Mouse (Mus musculus): ENCODE data around the gene Ncs1.
A peak's percentile ranks its signal among the peaks of the same experiment; 100 is the strongest.

Ncs1 gene

DNA sequence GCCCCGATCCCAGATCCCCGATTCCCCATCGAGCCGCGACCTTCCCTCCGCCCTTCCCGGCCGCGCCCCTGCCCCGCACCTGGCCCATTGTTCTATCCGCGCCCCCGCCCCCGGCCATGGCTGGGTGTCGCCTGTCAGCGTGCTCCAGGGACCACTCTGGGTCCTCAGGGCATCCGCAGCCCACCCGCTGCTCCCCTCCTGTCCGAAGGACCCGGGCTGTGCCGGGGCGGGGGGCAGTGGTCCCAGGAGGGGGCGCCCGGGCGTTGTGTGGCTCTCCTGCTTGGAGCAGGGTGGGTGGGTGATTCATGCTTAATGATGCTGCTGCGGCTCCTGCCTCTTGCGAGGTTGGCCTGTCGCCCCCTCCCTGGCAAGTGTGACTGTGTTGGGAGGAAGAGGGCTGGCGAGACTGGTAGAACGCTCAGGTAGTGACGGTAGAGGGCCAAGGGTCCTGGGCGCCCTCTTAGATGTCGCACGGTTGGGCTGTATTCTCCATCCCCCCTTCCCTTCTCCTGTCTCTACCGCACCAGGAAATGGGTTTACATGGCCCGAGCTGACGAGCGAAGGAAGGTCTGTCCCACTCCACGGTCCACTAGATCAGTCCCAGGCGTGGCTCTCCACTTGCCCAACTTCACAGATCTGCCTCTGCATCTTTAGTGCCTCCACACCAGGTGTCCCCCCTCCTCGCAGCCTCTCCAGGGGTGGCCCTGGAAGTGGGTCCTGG, 788 bp downstream of the Ncs1 start:
- DNase-seq = peak; percentile 49

DNA sequence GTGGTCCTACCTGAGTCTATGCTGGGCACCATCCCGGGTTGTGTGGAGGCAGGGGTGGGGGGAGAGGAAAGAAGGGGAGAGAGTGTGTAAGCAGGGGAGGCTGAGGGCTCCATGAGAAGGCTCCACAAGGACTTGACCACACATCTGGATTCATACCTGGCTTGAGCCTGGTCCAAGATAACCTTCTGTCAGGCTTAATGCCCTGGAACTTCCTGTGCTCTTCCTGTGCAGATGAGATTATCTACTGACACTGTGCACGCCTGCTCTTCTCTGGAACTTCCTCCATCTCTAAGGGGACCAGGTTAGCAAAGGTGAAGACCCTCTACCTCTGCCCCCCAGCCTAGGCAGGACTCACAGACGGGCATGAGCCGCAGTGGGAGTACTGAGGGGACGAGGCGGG, 3.2 kb downstream of the Ncs1 start:
- no peak for DNase-seq

DNA sequence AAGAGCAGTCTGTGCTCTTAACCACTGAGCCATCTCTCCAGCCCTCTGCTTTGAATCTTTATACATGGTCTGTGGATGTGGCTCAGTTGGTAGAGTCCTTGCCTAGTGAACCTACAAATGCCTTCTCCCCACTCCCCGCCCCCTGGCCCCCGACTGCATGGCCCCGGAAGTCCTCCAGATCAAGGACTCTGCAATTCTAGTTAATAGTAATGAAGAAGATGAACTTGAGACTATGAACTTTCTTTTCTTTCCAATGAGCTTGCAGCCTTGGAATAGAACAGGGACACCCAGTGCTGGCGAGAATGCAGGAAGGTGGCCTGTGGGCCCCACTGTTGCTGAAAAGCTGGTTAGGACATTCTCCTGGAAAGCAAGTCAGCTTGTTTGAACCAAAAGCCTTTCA, 6.5 kb downstream of the Ncs1 start:
- DNase-seq = no peak

DNA sequence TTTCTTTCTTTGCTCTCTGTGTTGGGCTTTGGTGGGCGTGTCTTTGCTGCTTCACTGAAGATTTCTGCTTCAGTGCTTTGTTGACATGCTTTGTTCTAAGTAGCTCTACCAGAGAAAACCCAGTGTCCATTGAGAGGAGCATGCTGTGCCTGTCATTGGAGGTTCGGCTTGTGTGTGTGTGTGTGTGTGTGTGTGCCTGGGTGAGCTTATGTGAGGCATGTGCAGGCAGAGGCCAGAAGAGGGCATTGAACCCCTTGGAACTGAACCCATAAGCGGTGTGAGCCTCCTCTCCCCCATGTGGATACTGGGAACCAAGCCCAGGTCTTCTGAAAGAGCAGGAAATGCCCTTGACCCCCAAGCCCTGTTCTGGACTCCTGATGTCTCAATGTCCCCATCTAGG, 7.8 kb downstream of the Ncs1 start:
- DNase-seq = no peak

DNA sequence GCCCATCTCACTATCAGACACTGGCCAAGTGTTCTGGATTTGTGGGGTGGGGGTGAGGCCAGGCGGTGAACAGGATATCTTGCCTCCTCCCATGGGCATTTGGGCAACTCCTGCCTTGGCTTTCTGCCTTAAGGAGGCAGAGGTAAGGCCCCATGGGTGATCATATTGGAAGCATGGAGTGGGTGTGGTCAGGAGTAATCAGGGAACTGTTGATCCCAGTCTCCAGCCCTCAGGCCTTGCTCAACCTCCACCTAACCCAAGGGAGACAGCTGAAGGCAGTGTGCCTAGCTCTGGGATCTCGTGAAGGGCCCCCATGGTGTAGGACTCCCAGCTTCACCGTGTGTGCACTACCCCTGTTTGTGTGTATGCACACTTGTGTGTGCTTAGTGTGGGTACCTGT, 9.2 kb downstream of the Ncs1 start:
- no peak for DNase-seq

DNA sequence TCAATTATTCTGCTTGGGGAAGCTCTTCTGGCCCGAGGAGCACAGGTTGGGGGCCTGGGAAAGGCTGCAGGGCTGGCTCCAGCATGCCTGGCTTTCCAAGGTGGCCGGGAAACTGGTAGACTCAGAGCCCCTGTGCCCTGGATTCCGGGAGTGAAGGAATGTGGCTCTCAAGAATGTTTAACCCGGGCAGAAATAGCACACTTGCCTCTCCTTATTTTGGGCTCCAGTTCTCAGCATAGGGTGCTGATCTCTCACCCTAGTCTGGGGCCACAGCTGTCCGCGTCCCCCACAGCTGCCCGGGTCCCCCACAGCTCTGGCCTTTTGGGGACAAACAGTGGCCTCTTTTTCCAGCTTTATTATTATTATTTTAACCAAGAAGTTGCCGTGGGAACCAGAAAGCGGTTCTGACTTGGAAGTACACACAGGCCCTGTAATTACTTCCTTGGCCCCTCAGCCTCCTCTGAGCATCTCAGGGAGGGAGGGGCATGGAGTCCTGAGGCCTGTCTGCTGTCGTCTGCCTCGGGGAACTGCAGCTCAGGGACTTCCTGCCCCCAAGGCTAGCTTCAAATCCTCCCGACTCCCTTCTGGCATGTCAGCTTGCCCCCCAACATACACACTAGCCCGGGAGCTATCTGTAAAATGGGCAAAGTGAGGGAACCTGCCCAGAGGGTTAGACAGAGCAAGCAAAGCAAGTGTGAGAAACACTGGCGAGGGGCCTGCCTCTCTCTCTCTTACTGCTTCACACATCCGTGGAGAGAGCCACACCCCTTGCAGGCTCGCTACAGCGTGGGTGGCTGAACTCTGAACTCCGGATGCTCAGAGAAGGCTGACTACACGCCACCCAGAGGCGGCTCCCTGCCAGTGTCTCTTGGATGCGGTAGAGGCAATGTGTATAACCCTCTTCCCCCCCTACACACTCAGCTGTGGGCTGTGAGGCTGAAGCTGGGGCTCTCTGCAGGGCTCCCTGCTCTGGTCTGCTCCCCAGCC, 10.6 kb downstream of the Ncs1 start:
- peak; percentile 72 for DNase-seq

DNA sequence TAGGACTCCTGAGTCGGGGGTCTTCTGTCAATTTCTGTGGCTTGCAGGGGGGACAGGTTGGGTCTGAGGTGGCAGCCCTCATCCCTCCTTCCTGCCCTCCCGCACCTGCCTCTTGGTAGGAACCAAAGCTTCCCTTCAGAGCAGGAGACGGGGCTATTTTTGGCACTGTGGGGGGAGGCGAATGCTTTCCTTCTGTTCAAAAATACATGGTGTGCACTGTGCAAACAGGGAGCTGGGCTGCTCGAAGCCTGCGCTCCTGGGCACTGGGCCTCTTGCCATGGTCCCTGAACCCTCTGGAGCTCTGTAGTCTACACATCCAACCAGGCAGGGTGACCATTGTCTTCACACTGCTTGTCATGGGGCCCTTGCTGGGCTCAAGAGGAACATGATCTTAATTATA, 11.5 kb downstream of the Ncs1 start:
- DNase-seq = peak; percentile 64

DNA sequence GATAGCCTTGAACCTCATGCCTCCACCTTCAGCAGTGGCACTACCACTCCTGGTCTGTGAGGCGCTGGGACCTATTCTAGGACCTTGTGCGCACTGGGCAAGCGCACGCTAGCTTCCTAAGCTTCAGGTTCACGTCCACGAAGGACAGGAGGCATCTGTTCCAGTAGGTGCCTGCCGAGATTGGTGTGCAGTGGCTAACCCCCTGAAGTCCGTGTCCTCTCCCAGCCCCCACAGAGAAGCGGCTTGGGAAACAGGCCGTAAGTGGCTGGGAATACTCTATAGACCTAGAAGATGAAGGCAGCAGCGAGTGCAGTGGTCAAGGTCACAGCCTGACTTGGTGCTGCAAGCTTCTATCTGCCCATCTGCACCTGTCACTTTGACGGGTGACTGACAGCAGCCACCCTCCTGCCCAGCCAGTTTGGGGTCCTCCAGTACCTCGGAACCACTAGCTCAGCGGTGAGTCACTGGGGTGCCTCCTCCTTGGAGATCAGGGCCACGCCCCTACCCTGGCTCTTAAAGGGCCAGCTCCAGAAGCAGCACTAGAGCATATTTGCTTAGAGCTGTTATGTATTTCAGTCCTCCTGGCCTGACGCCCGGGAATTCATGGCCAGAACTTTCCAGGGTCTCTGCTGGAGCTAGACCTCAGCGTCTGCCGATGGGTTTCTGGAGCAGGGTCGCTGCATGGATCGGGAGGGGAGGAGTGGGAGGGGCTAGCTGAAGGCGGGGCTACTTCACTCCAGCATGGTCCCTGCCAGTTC, 13.2 kb downstream of the Ncs1 start:
- peak; percentile 77 for DNase-seq

DNA sequence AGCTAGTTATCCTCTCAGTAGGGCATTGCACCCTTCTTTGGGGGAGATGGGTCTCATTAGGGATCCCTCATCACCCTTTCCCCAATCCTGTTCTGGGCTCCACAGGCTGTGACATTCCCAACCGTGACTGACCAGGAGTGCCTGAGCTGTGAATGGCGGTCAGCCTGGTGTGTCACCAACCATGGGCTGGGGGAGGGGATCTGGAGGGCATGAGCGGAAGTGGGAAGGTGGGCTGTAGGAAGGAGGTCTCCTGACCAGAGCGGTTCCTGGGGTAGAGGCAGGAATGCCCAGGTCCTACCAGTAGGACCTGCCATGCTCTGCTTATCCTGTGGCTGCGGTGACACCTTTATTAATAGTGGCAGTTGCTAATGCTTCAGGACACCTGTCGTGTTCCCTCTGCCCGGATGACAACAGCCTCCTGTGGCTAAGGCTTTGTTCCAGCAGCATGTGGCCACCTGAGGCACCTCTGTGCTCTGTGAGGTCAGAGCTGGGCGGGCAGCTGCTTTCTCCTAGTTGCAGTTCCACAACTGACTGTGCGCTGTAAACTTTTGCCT, 13.8 kb downstream of the Ncs1 start:
- no peak for DNase-seq

DNA sequence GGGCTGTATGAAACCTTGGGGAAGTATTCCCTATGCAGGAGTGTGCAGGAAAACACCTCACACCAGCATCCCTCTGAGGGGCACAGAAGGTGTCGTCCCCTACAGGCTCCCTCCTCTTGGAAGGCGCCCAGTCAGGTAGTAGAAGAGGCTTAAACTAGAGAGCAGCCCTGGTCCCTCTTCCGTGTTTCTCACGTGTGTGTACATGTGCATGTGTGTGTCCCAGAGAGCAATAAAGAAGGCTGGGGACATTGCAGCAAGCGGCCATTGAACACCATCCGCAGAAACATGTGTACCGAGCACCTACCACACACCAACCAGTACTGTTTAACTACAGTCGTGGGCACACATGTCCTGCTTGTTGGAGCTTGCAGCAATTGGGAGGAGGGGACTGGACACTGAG, 14.9 kb downstream of the Ncs1 start:
- no peak for DNase-seq

DNA sequence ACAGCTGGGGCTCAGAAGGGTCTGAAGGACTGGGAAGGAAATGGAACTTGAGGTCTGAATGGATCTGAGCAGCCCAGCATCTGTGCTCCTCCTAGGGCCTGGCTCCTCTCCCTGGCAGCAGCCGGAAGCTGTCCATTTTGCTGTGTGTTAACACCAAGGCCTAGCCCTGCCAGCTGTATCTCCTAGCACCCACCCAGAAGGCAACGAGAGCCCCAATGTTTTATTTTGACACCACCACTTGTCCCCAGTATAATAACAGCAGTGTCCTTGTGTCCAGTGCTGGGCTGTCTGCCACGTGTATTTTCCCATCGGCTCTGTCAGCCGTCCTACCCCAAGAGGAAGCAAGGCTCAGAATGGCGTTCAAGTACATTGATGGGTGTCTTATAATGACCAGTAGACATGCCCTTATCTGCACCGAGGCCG, 17.4 kb downstream of the Ncs1 start:
- DNase-seq = peak; percentile 47

DNA sequence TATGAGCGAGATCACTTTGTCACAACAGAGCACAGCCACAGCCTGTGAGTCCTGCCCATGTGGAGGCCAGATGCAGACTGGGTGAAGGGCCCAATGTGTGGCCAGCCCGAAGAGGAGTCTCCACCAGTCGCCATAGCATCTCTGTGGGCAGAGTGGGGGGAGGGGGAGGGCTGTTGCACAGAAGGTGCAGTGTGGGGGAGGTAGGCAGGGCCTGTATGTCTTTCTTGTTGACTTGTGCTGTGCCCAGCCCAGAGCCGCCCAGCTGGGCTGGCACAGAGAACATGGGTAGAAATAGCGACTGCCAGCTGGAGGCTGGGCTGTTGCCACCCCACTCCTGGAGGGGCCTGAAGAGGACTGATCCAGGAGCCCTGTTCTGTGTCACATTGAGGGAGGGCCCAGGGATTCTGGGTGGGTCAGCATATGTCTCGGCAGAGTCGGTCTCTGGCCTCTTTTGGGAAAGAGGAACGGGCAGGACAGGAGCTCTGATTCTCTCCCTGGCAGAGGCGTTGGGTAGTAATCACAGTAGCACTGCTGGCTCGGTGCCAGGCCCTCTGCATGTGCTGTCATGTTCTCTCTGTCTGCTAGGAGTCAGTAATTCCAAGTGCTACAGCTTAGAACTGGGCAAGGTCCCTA, 18.2 kb downstream of the Ncs1 start:
- peak; percentile 92 for DNase-seq

DNA sequence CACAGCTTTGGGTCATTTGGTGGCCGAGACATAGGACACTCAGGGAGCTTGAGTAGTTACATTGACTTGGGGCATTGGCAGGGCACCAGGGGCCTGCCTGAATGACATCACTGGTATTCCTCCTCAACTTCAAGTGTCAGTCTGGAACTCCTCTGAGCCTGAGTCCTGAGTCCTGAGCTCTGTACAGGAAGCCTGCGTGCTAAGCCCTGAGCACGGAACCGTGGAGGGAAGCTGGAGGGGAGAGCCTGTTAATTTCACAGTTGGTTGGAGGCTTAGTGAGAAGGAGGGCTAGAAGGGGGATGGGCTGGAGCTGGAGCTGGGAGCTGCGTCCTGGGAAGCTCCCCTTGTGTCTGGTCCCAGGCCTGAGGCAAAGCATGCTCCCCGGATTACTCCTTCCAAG, 21.8 kb downstream of the Ncs1 start:
- no peak for DNase-seq

DNA sequence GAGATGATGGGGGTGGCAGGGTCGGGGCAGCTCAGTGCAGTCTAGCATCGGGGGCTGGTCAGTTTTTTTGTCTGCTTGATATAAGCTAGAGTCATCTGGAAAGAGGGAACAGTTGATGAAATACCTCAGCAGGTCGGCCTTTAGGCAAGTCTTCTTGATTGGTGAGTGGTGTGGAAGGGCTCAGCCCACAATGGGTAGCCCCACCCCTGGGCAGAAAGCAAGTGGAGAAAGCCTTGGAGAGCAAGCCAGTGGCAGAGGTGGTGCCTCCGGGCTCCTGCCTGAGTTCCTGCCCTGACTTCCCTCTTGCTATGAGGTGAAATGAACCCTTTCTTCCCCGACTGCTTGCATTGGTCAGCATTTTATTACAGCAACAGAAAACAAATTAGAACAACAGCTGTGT, 23.0 kb downstream of the Ncs1 start:
- no peak for DNase-seq

DNA sequence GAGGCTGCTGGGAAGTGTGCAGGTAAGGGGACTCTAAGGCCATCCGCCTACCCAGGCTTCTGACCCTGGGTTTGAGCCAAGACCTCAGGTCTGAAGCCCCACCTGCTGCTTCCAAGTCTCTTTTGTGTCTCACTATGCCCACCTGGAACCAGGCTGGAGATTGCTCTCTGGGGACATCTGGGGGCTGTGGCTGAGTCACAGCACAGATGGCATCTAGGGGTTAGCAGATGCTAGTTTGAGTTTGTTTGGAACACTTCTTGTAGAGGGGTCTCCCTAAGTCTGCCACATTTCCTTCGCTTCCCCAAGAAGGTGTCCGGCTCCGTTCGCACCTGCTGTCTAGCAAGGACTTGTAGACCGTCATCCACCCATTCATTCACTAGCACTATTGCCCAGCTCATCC, 23.6 kb downstream of the Ncs1 start:
- no peak for DNase-seq

DNA sequence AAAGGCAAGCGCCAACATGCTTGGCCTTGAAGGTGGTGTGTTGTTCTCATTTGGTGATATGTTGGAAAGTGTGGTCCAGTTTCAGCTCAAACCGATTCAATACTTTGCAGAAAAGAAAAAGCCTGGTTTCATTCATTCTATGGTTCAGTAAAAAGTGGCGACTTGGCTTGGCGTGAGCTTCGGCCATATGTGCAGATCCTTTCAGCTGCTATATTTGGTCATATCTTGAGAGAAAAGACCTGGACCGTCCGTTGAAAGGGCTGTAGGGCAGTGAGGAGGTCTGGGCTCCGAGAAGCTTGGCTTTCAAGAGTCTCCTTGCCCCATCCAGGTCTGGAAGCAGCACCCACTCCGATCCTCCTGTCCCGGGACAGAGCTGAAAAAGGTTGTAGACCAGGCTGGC, 24.2 kb downstream of the Ncs1 start:
- DNase-seq = no peak

DNA sequence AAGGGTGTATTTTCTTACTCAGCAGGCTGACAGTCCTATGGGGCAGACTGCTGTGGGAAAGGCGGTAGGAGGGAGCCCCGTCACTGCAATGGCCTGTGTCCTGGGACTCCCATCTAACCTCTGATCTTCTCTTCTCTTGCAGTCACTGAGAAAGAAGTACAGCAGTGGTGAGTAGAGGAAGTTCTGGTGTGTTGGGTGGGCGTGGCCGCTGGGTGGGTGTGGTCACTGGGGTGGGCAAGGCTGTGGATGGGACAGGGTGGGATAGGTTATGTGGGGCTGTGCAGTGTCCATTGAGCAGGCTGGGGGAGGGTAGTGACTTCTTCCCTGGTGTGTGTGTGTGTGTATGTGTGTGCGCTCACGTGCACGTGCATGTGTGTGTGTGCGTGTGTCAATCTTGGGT, 24.8 kb downstream of the Ncs1 start:
- no peak for DNase-seq

DNA sequence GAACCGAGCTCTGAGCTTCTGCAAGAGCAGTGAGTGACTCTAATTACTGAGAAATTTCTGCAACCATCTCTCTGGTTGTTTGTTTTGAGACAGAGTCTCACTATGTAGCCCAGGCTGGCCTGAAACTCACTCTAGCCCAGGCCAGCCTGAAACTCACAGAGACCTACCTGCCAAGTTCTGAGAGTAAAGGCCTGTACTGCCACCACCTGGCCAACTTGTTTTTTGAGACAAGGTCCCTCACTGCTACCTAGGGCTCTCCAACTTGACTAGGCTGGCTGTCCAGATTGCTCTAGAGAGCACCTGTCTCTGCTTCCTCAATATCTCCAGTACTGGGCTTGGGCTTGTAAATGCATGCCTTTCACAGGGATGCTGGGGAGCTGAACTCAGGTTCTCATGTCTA, 25.4 kb downstream of the Ncs1 start:
- no peak for DNase-seq

DNA sequence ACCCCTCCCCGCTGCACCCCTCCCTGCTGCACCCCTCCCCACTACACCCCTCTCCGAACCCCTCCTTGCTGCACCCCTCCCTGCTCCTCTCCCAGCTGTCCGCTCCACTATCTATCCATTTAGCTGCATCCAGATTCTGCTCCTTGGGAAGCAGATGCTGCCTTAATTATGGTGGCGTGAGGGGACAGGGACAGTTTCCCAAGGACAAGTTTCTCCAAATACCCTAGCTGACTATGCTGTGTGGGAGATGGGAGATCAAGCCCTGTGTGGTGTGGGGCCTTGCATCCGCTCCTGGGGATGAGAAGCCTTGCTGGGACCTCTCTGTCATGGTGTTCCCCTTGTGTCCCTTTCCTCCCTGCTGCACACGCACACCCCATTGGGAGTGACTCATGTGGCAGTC, 29.4 kb downstream of the Ncs1 start:
- DNase-seq = no peak

DNA sequence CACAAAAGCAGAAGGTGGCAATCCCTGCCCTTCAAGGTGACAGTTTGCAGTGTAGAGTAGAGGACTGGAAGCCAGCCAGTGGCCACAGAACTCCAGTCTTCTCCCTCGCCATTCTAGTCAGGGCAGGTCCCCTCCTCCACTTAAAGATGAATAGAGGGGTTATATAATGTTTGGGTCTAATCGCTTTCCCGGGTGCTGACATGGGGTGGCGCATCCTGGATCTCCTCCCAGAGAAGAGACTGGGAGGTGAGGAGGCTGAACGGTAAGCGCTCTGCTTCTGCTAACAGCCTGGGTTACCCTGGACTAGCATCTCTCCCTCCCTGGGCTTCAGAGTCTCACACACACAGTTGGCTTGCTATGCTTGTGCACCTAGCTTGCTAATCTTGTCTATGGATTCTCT, 32.2 kb downstream of the Ncs1 start:
- DNase-seq = no peak

DNA sequence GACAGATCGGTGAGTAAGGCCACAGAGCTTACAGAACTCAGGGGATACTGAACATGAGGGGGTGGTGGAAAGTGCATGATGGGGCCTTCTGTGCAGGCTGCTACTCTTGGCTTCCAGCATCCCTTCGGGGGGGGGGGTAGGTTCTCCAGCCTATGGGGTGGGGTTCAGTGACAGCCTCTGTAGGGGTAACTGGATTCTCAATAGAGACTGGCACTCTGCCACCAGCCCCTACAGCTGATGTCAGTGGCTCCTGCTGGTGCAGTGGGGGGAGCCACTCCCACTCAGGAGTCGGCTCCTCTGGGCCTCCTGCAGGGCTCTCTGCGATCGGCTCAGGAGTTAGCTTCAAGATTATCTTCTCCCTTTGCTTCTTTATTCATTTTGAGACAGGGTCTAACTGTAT, 32.9 kb downstream of the Ncs1 start:
- DNase-seq = peak; percentile 40

DNA sequence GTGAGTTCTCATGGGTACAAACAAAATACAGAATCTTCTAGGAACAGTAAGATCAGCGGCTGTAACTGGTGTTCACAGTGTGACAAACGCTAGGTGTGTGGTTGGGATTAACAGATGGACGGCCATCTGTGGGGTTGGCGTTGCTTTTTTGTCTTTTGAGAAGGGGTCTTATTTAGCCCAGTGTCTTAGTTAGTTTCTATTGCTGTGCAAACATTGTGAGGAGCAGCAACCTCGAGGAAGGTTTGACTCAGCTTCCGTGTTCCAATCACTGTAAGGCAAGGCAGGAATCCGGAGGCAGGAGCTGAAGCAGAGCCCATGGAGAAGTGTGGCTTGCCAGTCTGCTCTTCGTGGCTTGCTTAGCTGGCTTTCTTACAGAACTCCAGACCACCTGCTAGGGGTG, 35.5 kb downstream of the Ncs1 start:
- DNase-seq = no peak

DNA sequence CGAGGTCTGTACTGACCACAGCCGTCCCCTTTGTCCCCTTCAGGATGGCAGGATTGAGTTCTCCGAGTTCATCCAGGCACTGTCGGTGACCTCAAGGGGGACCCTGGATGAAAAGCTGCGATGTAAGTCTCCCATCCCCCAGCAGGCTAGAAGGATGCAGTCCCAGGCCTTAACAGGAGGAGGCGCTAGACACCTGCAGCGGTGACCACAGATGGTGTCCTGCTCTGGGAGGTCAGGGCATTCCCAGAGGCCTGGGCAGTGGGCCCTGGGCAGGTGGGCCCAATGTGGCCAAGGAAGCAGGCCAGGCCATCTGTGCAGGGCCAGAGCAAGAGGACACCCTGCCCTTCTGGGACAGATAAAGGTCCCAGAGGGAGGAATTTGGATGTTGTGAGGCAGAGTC, 36.6 kb downstream of the Ncs1 start:
- no peak for DNase-seq
